Mouse (Mus musculus): ENCODE results near the gene Birc3.
"Not testable (repeated sequence)": the region's sequence is repeated elsewhere in the genome, so short reads cannot be mapped to it uniquely, and the experiment has no call there.

Birc3 gene

GRCm38 (mm10) chr9:7872775-7873439 lies at the start of gene Birc3:
Birc3 (minus strand) TSS chr9:7873186.
- no peak for DNase-seq (ENCODE audit: low read depth, low spot score)

GRCm38 (mm10) chr9:7914925-7915324 lies 41.9 kb upstream of the Birc3 start:
- DNase-seq (ENCODE audit: low read depth, low spot score): no peak

GRCm38 (mm10) chr9:7914487-7914886 lies 41.5 kb upstream of the Birc3 start:
- DNase-seq (ENCODE audit: low read depth, low spot score): peak; percentile 70

GRCm38 (mm10) chr9:7913953-7914352 lies 41.0 kb upstream of the Birc3 start:
- no peak for DNase-seq (ENCODE audit: low read depth, low spot score)

GRCm38 (mm10) chr9:7907351-7907985 lies 34.5 kb upstream of the Birc3 start:
- no peak for DNase-seq (ENCODE audit: low read depth, low spot score)

GRCm38 (mm10) chr9:7906564-7906963 lies 33.6 kb upstream of the Birc3 start:
- no peak for DNase-seq (ENCODE audit: low read depth, low spot score)

GRCm38 (mm10) chr9:7903825-7904224 lies 30.8 kb upstream of the Birc3 start:
- DNase-seq (ENCODE audit: low read depth, low spot score): no peak

GRCm38 (mm10) chr9:7903262-7903661 lies 30.3 kb upstream of the Birc3 start:
- no peak for DNase-seq (ENCODE audit: low read depth, low spot score)

- no peak for DNase-seq (ENCODE audit: low read depth, low spot score)
These were observed 29.3 kb upstream of the Birc3 start for GRCm38 (mm10) chr9:7902311-7902710.

- no peak for DNase-seq (ENCODE audit: low read depth, low spot score)
These were observed 28.0 kb upstream of the Birc3 start for GRCm38 (mm10) chr9:7900965-7901364.

- DNase-seq (ENCODE audit: low read depth, low spot score): peak; percentile 33
These were observed 24.5 kb upstream of the Birc3 start for GRCm38 (mm10) chr9:7897502-7897901.

- not testable (repeated sequence) for DNase-seq (ENCODE audit: low read depth, low spot score)
These were observed 18.8 kb upstream of the Birc3 start for GRCm38 (mm10) chr9:7891796-7892195.

- DNase-seq (ENCODE audit: low read depth, low spot score): no peak
These were observed 18.2 kb upstream of the Birc3 start for GRCm38 (mm10) chr9:7891177-7891576.

GRCm38 (mm10) chr9:7884346-7884745 lies 11.4 kb upstream of the Birc3 start:
- no peak for DNase-seq (ENCODE audit: low read depth, low spot score)

- no peak for DNase-seq (ENCODE audit: low read depth, low spot score)
These were observed 9.4 kb upstream of the Birc3 start for GRCm38 (mm10) chr9:7882304-7882865.

GRCm38 (mm10) chr9:7873511-7874211 lies 675 bp upstream of the Birc3 start:
- no peak for DNase-seq (ENCODE audit: low read depth, low spot score)

GRCm38 (mm10) chr9:7872044-7872774 lies 777 bp downstream of the Birc3 start:
- DNase-seq (ENCODE audit: low read depth, low spot score): no peak

- DNase-seq (ENCODE audit: low read depth, low spot score): no peak
These were observed 1.5 kb downstream of the Birc3 start for GRCm38 (mm10) chr9:7871316-7872043.

GRCm38 (mm10) chr9:7870556-7871315 lies 2.2 kb downstream of the Birc3 start:
- DNase-seq (ENCODE audit: low read depth, low spot score): no peak

GRCm38 (mm10) chr9:7868838-7869491 lies 4.0 kb downstream of the Birc3 start:
- DNase-seq (ENCODE audit: low read depth, low spot score): no peak
